Mouse (Mus musculus): ENCODE measurements at regions not wholly inside any gene's neighbourhood (a gene's known extent, or its start where the extent isn't known, plus 50 kb on each side); places are given as distances from the start of the nearest gene placed in this dataset.

- TF ChIP-seq POLR2A (IDR thresholded peaks at IDR 0.05; ENCODE audit: borderline replicate concordance, low read depth, low read length): no peak
- no peak for TF ChIP-seq CTCF (IDR thresholded peaks at IDR 0.05; ENCODE audit: low read depth, low read length)
Observed at GRCm38 (mm10) chr11:19592506-19593355, 331.4 kb upstream of the Spred2 start.

All from bone marrow macrophage, adult 2 months (primary cell).